Mouse (Mus musculus) heart, embryonic 16.5 days (tissue): ENCODE data around the gene Mgme1. TPM values are rescaled to one million over a fixed set of nuclear protein-coding genes. Genes with fewer than 3 reads are reported as not detected.

Source experiments
- ATAC-seq: fragments of 200-750 bp; cut with Nextera tagmentation; replicated peaks from 2 replicates; pipeline ENCODE4 v1.8.0; 2017; ENCODE audit warnings: moderate number of reproducible peaks; ENCODE audit not compliant: insufficient read depth, low FRiP score; ENCODE audit errors: extremely low read depth
- H3K27ac ChIP-seq: fragments of 300-500 bp; sonication (generic); 2 replicates; pipeline ENCODE4 v1.5.1; 2014; ENCODE audit warnings: mild to moderate bottlenecking, low read length, control low read depth, moderate library complexity
- H3K27me3 ChIP-seq: fragments of 300-500 bp; sonication (generic); 2 replicates; pipeline ENCODE4 v1.6.1; 2014; ENCODE audit warnings: low read length, mixed read lengths; ENCODE audit not compliant: control insufficient read depth, insufficient read depth
- H3K36me3 ChIP-seq: fragments of 300-500 bp; sonication (generic); 2 replicates; pipeline ENCODE4 v1.6.1; 2014; ENCODE audit not compliant: control insufficient read depth, insufficient read depth
- H3K4me1 ChIP-seq: fragments of 300-500 bp; sonication (generic); 2 replicates; pipeline ENCODE4 v1.6.1; 2014; ENCODE audit warnings: low read length, mixed read lengths; ENCODE audit not compliant: control insufficient read depth, insufficient read depth
- H3K4me2 ChIP-seq: fragments of 300-500 bp; sonication (generic); 2 replicates; pipeline ENCODE4 v1.6.1; 2014; ENCODE audit warnings: low read depth, mild to moderate bottlenecking, control low read depth, low read length
- H3K4me3 ChIP-seq: fragments of 300-500 bp; sonication (generic); 2 replicates; pipeline ENCODE4 v1.5.1; 2014; ENCODE audit warnings: mild to moderate bottlenecking, control low read depth, low read length
- H3K9ac ChIP-seq: fragments of 300-500 bp; sonication (generic); 2 replicates; pipeline ENCODE4 v1.6.1; 2014; ENCODE audit warnings: low read length, control low read depth
- H3K9me3 ChIP-seq: fragments of 300-500 bp; sonication (generic); replicated peaks from 2 replicates; pipeline ENCODE4 v1.6.1; 2016; ENCODE audit warnings: low read length; ENCODE audit not compliant: control insufficient read depth
- WGBS: fragments of 180-500 bp; shearing (Covaris S2); extraction: QIAGEN DNeasy Blood & Tissue Kit; methylation state at CpG from one replicate; pipeline ENCODE4 v1.1.7; 2014; 5-methylcytosine and 5-hydroxymethylcytosine counted together
- polyA plus RNA-seq: library from polyadenylated mRNA; unstranded; fragments of >200 nt; fragmentation: Nextera tagmentation; extraction: Ambion mirVana; gene quantifications from 2 replicates; pipeline ENCODE4 v1.2.1, GENCODE M21; 2015

Gene Mgme1
- polyA plus RNA-seq, result 26.0 and 28.0 TPM in 2 replicates

DNA sequence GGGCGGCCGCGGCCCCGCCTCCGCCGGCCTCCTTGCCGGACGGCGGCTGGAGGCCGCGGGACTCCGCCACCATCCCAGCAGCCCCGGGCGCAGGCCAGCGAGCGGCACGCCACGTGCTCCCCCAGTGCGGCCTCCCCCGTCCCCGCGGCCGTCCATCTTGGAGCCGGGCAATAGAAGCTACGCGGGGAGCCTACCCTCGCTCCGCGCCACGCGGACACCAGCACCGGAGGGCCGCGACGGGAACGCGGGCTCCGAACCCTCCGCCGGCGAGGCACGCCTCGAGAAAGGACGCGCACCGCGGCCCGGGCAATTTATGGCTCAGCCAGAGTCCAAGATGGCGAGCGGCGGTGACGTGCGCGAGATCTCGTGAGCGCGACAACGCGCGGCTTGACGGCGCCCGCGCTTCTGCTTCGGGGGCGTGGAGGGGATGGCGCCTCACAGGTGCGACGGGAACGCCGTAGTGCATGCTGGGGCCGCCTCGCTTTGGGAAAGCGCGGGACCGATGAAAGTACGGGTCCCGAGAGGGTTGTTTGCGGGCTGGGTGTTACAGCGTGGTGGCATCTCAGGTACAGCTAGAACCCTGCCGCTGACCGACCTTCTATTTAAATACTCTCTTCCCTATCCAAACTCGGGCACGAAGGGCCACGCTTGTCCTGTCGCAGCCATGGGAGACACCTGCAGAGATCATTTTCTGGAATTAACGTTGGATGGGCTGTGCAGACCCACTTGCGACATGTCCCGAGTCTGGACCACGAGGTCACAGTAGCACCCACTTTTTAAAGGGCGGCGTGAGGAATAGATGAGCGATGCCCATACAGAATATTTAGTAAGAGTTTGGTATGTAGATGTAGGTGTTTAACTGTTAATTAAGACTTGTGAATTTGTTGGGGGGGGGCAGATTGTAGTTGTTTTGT, at the start of gene Mgme1, which contains the start of gene Snx5:
Gene Mgme1 (plus strand): TSS at position 157 of the 914 bp plus-strand sequence.
Gene Snx5 (minus strand): TSS at position 400 of the 914 bp plus-strand sequence.
- Histone ChIP-seq H3K27me3 (no peaks in the 10 kb centered on the region), H3K36me3 (no peaks in the 10 kb centered on the region), H3K4me2 (peak within 1 kb of the TSS; percentile 79), H3K9me3 (no peaks in the 10 kb centered on the region), H3K27ac (peak within 1 kb of the TSS; percentile 95), H3K4me3 (peak within 1 kb of the TSS; percentile 65), H3K9ac (peak within 1 kb of the TSS; percentile 83), H3K4me1 (peaks cover 40% of the 10 kb centered on the region)
- ATAC-seq, result peak; percentile 94
- WGBS, result under 1% methylated on average over 93 of the region's 93 CpGs

DNA sequence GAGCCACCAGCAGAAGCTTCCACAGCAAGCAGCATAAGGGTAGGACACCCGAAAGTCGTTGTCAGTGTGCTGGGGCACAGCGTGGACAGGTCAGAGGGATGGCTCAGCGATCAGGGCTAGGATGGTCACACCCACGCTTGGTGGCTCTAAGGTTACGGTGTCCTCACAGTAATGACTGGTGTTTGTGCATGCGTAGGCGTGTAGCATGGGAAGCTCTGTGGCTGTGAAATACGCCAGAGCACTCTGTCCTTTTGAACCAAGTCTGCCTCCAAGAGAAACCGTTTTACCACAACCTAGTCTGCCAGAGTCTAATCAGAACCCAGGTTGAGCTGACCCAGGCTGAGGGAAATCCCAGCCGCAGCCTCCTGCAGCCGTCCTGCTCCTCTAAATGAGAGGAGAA, 46.1 kb upstream of the Mgme1 start:
- Histone ChIP-seq H3K9ac (no peak overlapping the region), H3K27ac (no peak overlapping the region), H3K4me2 (peak overlapping the region; percentile 9), H3K27me3 (no peaks in the 10 kb centered on the region), H3K4me1 (no peaks in the 10 kb centered on the region), H3K36me3 (no peaks in the 10 kb centered on the region), H3K9me3 (no peaks in the 10 kb centered on the region), H3K4me3 (no peak overlapping the region)
- 39% methylated on average over 12 of the region's 12 CpGs for WGBS
- 0 out of 2 replicates have a peak, but pooled peaks have one; percentile 43 for ATAC-seq

GRCm38 (mm10) chr2:144226906-144227586, 43.4 kb upstream of the Mgme1 start:
- H3K4me3 ChIP-seq, result no peak overlapping the region
- no peak overlapping the region for H3K27ac ChIP-seq
- H3K9ac ChIP-seq, result no peak overlapping the region
- no peak overlapping the region for H3K4me2 ChIP-seq
- ATAC-seq, result no peak
- no peaks in the 10 kb centered on the region for H3K9me3 ChIP-seq
- no peaks in the 10 kb centered on the region; the same call in 1 of the 2 replicates for H3K4me1 ChIP-seq
- H3K36me3 ChIP-seq, result no peaks in the 10 kb centered on the region
- H3K27me3 ChIP-seq, result no peaks in the 10 kb centered on the region
- 78% methylated on average over 12 of the region's 12 CpGs for WGBS

DNA sequence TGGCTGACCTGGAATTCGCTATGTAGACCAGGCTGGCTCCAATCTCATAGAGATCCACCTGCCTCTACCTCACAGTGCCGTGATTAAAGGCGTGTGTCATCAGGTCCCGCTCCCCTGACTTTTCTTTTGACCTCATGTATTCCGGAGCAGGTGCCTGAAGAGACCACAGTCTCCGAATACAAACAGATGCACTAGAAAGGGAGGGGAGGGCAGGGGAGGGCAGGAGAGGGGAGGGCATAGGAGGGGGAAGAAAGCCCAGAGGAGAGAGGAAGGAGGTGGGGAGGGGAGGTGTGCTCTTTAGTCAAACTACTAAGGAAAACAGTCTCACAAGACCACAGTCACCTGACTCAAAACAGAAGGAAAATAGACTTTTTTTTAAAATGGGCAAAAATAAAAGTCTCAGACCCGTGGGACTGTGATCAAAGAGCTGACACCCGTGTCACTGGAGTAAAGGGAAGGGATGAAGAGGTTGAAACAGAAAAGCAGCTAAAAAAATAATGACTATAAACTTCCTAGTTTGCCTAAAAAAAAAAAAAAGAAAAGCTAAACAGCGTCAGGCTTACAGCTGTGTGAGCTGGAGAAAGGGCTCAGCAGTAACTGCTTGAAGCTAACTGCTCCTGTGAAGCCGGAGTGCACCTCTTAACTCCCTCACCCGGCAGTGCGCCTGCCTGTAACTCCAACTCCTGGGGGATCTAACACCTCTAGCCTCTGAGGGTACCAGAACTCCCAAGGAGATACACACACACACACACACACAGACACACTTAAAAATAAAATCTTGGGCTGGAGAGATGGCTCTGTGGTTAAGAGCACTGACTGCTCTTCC, 41.7 kb upstream of the Mgme1 start:
- Histone ChIP-seq H3K36me3 (no peaks in the 10 kb centered on the region), H3K27me3 (no peaks in the 10 kb centered on the region), H3K4me1 (no peaks in the 10 kb centered on the region; the same call in 1 of the 2 replicates), H3K27ac (0 out of 2 replicates have a peak overlapping the region, but pooled peaks have one; percentile 32), H3K4me2 (no peak overlapping the region), H3K4me3 (no peak overlapping the region), H3K9ac (no peak overlapping the region), H3K9me3 (no peaks in the 10 kb centered on the region)
- 79% methylated on average over 12 of the region's 12 CpGs for WGBS
- ATAC-seq, result peak; percentile 31; the same call in 1 of the 2 replicates

DNA sequence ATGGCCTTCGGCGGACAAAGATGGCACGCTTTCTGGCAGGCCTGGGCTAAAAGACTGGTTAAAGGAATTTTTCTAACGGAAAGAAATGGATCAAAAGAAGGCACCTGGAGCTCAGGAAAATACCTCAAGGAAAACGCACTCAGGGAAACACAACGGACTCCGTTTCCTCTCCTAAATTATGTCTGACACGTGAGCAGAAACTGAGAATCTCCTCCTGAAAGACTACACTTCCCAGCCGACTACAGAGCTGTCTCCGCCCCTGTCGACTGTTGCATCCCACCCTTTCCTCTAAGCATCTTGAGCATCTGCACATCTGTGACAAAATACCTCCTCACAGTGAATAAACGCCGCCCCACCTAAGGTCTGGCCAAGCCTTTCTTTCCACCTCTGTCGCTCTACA, 40.8 kb upstream of the Mgme1 start:
- no peak overlapping the region for H3K4me3 ChIP-seq
- no peak for ATAC-seq
- no peaks in the 10 kb centered on the region for H3K36me3 ChIP-seq
- H3K27ac ChIP-seq, result no peak overlapping the region
- no peak overlapping the region for H3K9ac ChIP-seq
- peaks cover 3% of the 10 kb centered on the region; the same call in 1 of the 2 replicates for H3K9me3 ChIP-seq
- H3K27me3 ChIP-seq, result no peaks in the 10 kb centered on the region
- H3K4me2 ChIP-seq, result no peak overlapping the region
- no peaks in the 10 kb centered on the region; the same call in 1 of the 2 replicates for H3K4me1 ChIP-seq
- WGBS, result 88% methylated on average over 14 of the region's 14 CpGs

- no peak overlapping the region for H3K9ac ChIP-seq
- H3K4me1 ChIP-seq, result no peaks in the 10 kb centered on the region; the same call in 1 of the 2 replicates
- H3K9me3 ChIP-seq, result peaks cover 5% of the 10 kb centered on the region; the same call in 1 of the 2 replicates
- WGBS, result 14% methylated on average over 7 of the region's 7 CpGs
- H3K4me3 ChIP-seq, result no peak overlapping the region
- no peaks in the 10 kb centered on the region for H3K36me3 ChIP-seq
- no peak overlapping the region for H3K4me2 ChIP-seq
- no peak for ATAC-seq
- no peaks in the 10 kb centered on the region for H3K27me3 ChIP-seq
- H3K27ac ChIP-seq, result no peak overlapping the region
Measured at GRCm38 (mm10) chr2:144230498-144230897, 40.0 kb upstream of the Mgme1 start.

DNA sequence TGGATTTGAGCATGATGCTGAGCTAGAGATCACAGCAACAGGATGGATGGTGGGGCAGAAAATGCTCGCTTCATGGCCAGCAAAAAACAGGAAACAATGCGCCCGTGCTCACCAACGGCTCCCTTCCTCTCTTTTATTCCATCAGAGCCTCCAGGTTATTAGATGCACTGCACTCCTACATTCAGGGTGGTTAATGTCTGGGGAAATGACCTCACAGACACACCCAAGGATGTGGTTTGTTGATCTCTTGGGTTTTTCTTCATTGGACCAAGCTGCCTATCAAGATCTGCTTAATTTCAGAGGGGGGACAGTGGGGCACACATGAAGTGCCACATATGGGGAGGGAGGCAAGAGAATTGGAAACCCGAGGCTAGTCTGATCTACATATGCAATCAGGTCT, 39.3 kb upstream of the Mgme1 start:
- H3K4me3 ChIP-seq, result no peak overlapping the region
- no peaks in the 10 kb centered on the region for H3K27me3 ChIP-seq
- ATAC-seq, result no peak
- no peaks in the 10 kb centered on the region for H3K36me3 ChIP-seq
- no peak overlapping the region for H3K4me2 ChIP-seq
- H3K9ac ChIP-seq, result no peak overlapping the region
- no peaks in the 10 kb centered on the region; the same call in 1 of the 2 replicates for H3K4me1 ChIP-seq
- no peak overlapping the region for H3K27ac ChIP-seq
- 59% methylated on average over 5 of the region's 5 CpGs for WGBS
- H3K9me3 ChIP-seq, result peaks cover 5% of the 10 kb centered on the region; the same call in 1 of the 2 replicates

- 74% methylated on average over 3 of the region's 3 CpGs for WGBS
- Histone ChIP-seq H3K27me3 (no peaks in the 10 kb centered on the region), H3K36me3 (no peaks in the 10 kb centered on the region), H3K9ac (no peak overlapping the region), H3K4me1 (no peaks in the 10 kb centered on the region; the same call in 1 of the 2 replicates), H3K4me3 (no peak overlapping the region), H3K27ac (no peak overlapping the region), H3K4me2 (no peak overlapping the region), H3K9me3 (peaks cover 5% of the 10 kb centered on the region; the same call in 1 of the 2 replicates)
- no peak for ATAC-seq
Measured at GRCm38 (mm10) chr2:144233534-144233933, 36.9 kb upstream of the Mgme1 start.
